Mouse (Mus musculus): ENCODE results near the gene Mei1.

The Mei1 gene

DNA sequence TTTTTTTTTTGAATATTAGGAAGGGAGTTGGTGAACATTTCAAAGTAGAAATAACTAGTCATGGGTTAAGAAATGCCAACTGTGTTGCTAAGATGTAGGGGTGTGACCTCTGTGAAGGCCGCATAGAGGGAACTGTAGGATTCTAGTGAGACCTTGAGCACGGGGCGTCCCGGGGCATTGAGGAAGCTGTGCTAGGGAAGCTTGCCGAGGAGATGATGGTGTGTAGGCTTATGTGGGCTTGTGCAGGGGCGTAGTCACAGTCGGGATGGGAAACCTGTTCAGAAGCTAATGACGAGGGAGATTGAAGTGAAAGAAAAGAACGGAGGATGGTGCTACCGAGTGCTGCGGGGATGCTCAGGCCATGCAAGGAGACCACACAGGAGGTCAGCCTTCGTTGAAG, 82.2 kb downstream of the Mei1 start:
- no peak for DNase-seq

DNA sequence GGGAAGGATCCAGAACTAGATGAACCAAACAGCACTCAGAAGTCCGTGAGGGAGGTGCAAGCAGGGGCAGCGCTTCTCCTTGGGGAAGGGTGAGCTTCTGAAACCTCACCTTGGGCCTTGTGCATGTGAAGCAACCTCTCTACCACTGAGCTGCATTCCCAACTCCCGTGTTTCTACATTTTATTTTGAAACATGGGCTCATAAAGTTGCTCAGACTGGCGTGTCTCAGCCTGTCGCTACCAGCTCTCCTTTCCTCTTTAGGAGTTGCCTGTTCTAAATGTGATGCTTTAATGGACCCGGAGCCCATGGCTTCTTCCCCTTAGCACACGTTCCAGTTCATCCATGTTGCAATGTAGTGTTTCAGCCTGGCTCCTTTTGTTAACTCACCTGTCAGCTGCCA, 82.6 kb downstream of the Mei1 start:
- DNase-seq = no peak

- no peak for DNase-seq
Measured at GRCm38 (mm10) chr15:82156298-82156697, 86.5 kb downstream of the Mei1 start.

GRCm38 (mm10) chr15:82156902-82157301, 87.1 kb downstream of the Mei1 start:
- no peak for DNase-seq

DNA sequence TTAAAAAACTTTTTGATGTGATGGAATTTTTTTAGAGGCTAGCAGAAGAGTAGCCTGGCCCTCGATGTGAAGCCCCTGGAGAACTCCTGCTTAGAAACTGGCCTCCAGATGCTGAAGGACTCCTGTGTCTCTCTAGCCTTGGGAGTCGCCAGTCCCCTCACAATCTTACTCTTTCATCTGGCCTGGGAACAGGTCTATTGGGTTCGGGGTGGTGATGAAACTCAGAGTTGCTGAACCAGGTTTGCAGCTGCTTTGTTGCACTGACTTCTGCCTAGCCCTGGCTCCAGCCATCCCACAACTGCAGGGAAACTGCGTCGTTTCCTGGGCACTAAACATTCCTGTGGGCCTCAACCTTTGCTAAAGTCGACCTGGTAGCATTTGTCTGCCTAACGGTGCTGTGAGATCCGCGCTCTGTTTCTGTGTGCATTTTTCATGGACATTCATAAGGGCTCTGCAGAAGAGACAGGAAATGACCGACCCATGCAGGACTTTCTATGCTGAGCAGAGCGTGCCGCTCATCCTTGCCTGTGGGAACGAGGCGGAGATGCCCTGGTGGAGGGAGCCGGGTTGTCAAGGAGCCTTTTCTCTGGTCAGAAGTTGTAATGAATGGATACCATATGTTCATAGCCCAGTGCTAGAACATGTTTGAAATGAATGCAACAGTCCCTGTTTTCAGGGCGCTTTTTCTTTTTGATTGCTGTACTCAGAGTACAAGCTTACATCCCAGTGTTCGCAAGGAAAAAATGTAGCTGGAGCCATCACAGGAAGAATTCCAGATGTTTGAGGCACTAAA, 88.6 kb downstream of the Mei1 start:
- DNase-seq = no peak

DNA sequence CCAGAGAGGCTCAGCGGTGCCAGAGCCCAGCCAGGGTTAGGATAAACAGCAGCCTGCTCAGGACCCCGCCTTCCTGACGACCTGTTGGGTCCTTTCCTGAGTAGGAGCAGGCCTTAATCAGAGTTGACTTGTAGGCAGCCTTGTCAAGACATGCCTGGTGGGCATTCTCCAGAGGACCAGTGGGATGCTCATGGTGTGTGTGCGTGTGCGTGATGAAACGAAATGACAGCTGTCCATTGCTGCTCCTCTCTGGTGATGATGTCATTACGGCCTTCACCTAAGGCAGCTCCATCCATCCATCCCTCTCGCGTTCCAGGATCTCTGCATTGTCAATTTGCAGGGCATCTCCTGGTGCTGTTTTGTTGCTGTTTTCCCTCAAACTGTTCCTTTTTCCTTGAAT, 89.7 kb downstream of the Mei1 start:
- DNase-seq = no peak

DNA sequence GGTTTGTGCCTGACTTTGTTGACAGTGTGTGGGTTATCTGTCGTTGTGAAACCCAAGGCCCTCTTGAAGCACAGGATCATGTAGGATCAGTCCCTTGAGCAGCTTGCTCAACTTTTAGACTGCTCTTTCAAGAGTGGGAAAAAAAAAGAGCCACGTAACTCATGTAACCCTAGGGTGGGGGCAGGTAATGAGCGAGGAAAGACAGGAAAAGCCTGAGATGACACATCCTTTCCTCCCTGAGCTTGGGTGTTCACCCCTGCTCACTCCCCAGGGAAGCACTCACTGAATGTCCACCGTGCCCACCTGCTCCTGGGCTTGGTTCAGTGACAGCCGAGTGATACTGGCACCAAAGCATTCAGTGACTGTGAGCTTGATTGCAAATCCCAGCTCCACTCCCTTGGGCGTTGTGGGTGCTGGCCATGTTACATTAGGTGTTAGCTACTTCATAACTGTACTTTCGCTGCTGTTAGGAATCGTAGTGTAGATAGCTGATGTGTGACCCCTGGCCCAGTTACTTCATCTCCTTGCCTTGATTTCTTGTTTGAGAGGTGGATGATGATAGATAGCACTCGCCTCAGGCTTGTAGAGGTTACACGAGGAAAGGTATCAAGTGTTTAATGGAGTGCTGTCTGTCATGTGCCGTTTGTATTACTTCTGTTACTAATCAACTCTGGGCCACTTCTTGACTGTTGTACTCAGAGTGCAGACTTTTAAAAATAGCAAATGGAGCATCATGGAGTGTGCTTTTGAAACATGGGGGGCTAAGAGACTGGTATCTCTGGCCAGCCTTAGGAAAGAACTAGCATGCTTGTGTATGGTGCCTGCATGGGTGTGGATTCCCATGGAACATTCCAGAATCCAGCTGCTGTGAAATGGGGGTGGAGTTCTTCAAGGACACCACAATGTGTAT, 91.2 kb downstream of the Mei1 start:
- DNase-seq = peak in 1 of 2 experiments; percentile 67

GRCm38 (mm10) chr15:82161965-82162600, 92.3 kb downstream of the Mei1 start:
- DNase-seq = no peak

DNA sequence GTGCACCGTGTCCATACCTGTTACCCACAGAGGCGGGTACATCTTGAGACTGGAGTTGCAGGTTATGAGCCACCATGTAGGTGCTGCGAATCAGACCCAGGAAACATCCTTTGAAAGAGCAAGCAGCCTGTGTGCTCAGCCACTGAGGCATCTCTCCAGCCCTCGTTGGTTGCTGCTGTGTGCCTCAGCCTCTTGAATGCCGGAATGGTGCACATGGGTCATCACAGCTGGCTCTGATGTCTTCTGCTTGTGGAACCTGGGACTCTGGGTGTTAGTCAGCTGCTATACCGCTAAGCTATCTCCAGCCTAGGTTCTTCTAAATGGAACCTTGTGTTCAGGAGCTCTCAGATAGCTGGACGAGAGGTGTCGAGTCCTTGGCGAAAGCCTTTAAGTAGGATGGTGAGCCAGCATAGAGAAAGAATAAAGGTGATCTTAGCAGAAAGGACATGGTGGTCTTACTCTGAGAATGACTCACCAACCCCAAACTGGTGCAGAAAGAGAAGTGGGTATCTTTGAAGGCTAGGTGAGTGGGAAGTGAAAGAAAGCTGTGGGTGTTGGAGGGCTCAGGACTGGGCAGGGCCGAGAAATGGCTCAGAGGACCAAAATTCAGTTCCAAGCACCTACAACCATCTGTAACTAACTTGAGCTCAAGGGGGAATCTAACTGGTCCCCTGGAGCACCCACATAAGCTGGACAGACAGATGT, 93.7 kb downstream of the Mei1 start:
- DNase-seq = no peak

GRCm38 (mm10) chr15:82164061-82164399, 94.2 kb downstream of the Mei1 start:
- DNase-seq = no peak

DNA sequence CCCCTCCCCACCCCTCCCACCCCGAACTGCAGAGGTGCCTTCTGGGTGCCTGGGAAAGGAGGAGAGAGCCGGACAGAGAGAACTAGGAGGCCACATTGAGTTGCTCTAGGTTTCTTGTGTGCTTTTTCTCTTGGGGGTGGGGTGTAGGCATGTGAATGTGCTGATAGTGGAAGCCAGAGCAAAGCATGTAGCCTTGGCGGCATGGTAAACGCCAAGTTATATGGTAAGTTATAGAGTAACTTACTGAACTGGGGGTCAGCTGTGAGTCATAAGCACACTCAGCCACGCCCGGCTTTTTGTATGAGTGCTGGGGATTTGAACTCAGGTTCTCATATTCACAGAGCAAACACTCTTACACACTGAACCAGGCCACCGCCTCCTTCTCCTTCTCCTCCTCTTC, 94.7 kb downstream of the Mei1 start:
- no peak for DNase-seq

DNA sequence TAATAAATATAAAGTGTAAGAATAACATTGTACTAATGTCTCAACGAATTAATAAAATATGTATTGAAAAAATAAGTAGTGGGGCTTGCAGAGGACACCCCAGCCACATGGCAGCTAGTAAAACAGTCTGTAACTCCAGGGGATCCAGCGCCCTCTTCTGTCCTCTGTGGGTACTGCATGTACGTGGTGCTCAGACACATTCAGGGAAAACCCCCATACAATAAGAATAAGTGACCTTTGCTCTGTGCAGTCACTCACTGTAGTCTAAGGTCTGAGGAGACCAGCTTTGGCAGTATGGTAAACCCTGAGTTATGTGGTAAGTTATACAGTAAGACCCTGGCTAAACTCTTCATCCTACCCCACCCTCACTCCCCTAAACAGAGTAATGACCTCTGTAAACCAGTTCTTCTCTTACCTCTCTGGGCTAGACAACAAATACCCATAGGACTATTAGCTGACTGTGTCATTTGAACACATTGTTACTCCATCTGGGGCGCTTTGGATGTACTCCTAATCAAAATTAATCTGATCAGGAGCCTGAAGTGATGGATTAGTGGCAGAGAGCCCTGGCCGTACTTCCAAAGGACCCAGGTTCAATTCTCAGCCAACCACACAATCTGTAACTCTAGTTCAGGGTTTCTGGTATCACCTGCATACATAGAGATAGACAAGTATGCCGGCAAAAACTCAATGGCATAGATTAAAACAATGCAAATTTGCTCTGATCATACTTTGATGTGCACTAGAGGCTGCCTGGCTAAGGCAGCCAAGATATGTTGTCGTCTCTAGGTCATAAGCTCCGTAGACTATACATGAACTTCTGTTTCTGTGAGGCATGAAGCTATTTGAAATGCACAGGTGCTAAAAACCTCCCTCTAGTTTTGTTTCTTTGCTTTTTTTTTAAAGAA, 95.8 kb downstream of the Mei1 start:
- peak; percentile 80 to 84 for DNase-seq

GRCm38 (mm10) chr15:82166240-82167100, 96.7 kb downstream of the Mei1 start:
- DNase-seq = no peak

- no peak for DNase-seq
Measured at GRCm38 (mm10) chr15:82167201-82168168, 97.7 kb downstream of the Mei1 start.

DNA sequence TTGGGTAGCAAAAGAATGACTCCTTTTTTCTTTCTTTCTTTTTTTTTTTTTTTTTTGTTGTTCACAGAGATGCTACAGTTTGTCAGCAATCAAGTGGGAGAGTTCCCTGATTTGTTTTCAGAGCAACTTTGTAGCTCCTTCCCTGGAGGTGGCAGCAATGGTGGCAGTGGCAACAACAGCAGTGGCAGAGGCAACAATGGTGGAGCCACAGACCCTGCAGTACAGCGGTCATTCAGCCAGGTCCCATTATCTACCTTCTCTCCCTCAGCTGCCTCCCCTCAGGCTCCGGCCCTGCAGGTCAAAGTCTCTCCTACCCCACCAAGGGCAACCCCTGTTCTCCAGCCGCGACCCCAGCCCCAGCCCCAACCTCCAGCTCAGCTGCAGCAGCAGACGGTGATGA, 99.9 kb downstream of the Mei1 start:
- no peak for DNase-seq

DNA sequence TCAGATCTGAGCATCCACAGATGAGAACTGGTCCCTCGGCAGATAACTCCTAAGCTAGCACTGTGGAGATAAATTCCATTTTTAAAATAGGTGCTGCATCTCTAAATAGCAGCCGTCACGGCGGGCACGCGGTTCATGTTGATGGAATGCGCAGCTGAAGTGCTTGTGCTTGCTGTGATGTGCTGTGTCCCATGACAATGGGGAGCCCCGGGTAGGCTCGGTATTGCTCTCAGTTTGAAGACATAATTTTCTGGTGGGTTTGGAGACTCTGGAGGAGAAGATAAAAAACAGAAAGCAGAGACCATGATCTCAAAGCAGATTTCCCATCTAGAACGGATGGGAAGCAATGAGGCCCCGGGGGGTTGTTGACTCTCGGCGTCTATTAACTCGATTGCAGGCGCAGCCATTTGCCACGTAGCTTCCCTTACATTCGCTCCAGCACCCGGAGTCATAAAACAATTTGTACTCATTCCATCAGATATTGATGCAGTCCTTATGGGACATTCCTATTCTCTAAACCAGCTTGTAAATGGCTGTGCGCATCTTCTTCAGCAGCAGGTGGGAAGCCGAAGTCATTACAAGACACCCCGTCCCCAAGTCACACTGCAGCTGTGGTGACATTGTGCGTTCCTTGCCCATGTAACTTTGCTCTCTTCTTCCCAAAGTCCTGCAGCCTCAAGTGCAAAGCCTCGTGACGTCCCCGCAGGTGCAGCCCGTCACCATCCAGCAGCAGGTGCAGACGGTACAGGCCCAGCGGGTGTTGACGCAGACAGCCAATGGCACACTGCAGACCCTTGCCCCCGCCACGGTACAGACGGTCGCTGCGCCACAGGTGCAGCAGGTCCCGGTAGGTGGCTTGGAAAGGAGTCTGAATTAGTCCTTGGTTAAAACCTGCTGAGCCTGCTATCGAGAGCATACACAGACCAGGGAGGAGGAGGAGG, 100.9 kb downstream of the Mei1 start:
- DNase-seq = no peak

DNA sequence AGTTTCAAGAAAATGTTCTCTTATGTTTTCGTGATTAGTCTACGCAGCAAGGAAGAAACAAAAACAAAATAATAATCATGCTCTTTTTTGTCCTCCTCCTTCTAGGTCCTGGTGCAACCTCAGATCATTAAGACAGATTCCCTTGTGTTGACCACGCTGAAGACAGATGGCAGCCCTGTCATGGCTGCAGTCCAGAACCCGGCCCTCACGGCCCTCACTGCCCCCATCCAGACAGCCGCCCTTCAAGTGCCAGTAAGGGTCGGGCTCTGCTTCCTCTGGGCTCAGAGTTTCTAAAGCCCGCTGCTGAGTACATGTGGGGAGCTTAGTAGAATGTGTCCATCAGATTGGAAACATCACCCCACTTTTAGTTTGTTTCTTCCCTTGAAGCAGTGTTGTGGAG, 102.9 kb downstream of the Mei1 start:
- DNase-seq = no peak

- DNase-seq = no peak
Measured at GRCm38 (mm10) chr15:82175091-82175490, 105.3 kb downstream of the Mei1 start.

All from lung, adult 18-20 months (tissue).